Mouse (Mus musculus) cerebellum, adult 11-12 months (tissue): Measurements from ENCODE around the gene Wfdc3.
"Not testable (repeated sequence)": the region's sequence is repeated elsewhere in the genome, so short reads cannot be mapped to it uniquely, and the experiment has no call there.

Experiments used
- DNase-seq: peaks from one replicate; pipeline ENCODE4 v3.0.0; 2022

The Wfdc3 gene

GRCm38 (mm10) chr2:164734839-164735238 lies 10.9 kb downstream of the Wfdc3 start:
- no peak for DNase-seq

- DNase-seq = no peak
Measured at GRCm38 (mm10) chr2:164733259-164733658, 12.5 kb downstream of the Wfdc3 start.

DNA sequence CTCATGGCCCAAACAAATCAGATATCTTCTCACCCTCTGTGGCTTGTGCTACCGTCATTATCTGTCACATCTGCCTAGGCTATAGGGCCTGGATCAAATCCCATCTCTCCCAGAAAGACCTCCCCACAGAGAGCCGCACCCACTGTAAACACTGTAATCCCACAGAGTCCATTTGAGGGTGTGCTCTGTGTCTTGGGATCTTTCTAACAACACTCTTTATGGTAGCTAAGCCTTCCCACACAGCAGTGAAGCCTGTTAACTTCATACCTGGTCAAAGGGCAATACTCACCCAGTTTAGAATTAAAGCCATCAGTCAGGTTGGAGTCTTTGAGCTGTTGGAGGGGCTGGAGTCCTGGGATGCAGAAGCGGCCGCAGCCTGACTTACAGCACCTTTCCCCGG lies 14.0 kb downstream of the Wfdc3 start:
- no peak for DNase-seq

GRCm38 (mm10) chr2:164725895-164726619 lies 19.7 kb downstream of the Wfdc3 start:
- DNase-seq = peak; percentile 16

DNA sequence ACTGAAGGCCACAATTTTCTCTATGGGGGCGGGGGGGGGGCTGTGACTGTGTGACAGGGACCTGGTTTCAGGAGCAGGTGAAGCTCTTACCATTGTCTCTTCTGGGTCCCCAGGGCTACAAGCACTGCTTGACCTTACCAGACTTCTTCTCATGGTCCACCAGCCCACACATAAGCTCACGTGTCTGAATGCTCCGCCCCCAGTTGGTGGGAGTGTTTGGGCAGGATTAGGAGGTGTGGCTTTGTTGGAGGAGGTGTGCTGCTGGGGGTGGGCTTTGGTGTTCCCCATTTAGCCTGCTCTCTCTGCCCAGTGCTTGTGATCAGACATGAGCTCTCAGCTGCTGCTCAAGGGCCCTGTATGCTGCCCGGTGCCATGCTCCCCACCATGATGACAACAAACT lies 22.5 kb downstream of the Wfdc3 start:
- no peak for DNase-seq

DNA sequence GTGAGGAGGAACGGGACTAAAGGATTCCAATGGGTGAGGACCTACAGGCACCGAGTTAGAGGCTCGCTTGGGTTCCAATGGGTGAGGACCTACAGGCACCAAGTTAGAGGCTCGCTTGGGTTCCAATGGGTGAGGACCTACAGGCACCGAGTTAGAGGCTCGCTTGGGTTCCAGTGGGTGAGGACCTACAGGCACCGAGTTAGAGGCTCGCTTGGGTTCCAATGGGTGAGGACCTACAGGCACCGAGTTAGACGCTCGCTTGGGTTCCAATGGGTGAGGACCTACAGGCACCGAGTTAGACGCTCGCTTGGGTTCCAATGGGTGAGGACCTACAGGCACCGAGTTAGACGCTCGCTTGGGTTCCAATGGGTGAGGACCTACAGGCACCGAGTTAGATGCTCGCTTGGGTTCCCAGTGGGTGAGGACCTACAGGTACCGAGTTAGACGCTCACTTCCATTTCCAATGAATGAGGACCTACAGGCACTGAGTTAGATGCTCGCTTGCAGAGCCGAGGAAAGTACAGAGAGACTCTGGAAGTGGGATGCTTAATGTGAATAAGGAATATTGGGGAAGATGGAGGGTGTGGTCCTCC lies 29.4 kb downstream of the Wfdc3 start:
- DNase-seq = not testable (repeated sequence)

- no peak for DNase-seq
Measured at GRCm38 (mm10) chr2:164715005-164715404, 30.7 kb downstream of the Wfdc3 start, which contains the start of gene Spint5. Spint5 (plus strand) TSS chr2:164715305.

GRCm38 (mm10) chr2:164705991-164706390 lies 39.7 kb downstream of the Wfdc3 start:
- no peak for DNase-seq

DNA sequence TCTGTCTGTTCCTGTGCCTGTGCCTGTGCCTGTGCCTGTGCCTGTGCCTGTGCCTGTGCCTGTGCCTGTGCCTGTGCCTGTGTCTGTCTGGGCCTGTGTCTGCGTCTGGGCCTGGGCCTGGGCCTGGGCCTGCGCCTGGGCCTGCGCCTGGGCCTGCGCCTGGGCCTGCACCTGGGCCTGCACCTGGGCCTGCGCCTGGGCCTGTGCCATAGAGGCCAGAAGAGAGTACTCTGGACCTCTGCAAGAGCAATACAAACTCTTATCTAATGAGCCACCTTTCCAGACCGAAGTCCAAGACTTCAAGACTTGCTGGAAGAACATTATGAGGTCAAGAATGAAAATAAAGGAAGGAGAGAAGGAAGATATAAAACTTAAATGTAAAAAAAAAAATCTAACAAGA lies 40.4 kb downstream of the Wfdc3 start:
- DNase-seq = no peak

DNA sequence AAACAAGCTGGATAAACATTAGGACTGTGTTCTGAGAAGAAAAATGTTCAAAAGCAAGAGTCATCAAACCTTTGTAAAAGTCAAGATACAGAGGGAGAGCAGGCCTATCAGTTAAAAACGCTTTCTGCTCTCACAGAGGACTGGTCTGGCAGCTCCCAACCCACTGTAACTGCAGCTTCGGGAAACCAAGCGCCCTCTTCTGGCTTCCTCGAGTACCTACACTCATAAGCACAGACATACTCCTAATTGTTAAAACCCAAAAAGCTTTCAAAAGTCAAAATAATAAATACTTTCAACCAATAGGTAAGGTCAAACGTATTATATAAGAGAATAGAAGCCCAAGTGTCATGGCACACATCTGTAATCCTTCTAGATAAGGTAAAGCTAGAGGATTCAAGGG lies 41.5 kb downstream of the Wfdc3 start:
- no peak for DNase-seq

DNA sequence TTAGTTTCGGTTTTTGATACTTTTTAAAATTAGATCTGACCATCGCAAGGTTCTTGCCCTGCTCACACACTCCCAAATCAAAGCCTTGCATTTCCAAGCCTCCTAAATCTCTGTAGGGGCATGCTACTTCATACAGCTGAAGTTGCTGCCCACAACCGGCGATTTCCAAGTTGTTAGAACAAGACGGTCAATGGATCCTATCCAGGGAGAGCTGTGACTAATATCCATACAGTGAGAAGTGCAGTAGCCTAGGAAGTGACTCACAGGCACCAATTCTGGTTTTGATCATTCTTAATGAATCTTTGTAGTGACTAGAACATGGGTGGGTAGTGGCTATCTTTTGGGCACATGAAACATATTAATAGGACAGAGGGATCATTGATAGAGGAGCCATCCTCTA lies 44.0 kb downstream of the Wfdc3 start:
- DNase-seq = no peak

DNA sequence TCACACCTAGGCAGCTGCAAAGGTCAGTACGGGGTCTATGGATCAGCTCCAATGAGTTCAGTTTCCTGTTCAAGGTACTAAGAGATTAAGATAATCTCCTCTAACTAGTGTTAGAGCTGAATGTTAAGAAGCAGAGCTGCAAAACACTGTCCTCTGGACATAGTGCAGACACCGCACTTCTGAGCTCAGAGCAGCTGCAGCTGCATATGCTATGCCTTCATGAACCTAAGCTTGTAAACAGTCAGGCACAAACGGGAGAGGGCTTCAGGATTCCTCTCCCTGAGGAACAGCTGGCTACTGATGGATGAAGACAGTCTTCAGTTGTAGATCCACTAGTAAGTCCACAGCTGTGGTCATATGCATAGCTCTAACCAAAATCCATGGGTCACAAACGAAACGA lies 44.8 kb downstream of the Wfdc3 start:
- DNase-seq = no peak

DNA sequence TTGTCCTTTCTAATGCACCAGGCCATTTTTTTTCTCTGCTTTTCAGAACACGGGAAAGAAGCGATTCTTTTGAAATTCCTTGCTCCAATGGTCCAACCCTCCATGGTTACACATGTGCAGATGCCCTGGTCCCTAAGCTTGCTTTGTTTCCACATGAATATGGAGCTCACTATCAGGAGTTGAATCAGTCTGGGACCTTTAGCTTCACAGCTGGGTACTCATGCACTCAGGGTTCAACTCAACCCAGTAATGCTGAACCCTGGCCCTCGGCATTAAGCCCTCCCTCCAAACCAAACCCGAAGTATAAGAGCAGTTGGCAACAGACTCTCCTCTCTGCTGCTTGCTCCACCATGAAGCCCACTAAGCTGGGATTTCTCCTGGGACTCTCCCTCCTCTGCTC lies 47.5 kb downstream of the Wfdc3 start, which contains the start of gene Spint4:
Gene Spint4 (plus strand): TSS at position 301 of the 400 bp plus-strand sequence.
- DNase-seq = no peak

DNA sequence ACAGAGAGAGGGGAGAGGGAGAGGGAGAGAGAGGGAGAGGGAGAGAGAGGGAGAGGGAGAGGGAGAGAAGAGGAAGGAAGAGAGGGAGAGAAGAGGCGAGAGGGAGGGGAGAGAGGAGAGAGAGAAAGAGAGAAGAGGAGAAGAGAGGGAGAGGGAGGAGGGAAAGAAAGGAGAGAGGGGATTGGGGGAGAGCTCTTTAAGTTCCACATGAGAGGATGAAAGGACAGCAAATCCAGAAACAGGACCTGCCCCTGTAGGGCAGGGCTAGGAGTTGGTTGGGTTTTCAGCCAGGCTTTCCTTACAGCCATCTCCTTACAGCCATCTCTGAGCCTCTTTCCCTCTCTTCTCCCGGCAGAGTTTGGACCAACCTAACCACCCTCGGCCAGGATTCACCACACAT lies 60.9 kb downstream of the Wfdc3 start, which contains the start of gene Wfdc13:
Gene Wfdc13 (plus strand): TSS at position 301 of the 400 bp plus-strand sequence.
- DNase-seq = no peak
